Mouse (Mus musculus): Measurements from ENCODE around the gene Mmel1. TPM values are rescaled to one million over a fixed set of nuclear protein-coding genes. Genes with fewer than 3 reads are reported as not detected.

The Mmel1 gene
- polyA plus RNA-seq, 2 experiments from 2014 or later = not detected

DNA sequence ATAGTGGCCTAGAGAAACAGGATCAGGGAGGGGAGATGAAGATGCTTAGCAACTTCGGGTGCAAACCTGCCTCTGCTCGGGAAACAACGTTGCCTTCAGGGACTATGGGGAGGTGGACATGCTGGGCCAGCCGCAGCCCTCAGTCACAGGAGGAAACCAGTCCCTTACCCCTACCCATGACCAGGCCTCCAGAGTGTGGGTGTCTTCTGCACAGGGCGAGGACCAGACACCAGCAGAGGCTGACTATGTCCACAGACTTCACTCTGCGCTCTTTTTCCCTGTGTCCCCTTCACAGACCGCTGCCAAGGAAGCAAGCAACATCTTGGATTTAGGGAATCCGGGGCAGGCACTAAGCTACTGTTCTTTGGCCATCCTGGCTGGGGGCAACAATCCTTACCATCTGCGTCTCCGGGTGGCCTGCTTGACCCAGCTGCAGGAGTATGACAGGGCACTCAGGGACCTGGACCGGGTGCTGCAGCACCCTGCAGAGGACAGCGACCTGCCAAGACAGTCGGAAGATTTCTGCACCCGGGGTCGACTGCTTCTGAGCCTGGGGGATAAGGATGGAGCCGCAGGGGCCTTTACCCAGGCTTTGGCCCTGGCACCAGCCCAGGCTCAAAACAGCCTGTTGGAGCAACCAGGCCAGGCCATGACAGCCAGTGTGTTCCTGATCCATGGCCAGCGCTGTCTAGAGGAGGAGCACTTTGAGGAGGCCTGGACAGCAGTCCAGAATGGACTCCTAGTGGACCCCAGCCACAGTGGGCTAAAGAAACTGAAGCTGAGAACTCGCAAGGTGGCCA is 4.2 kb upstream of the Mmel1 start:
- ATAC-seq = no peak

DNA sequence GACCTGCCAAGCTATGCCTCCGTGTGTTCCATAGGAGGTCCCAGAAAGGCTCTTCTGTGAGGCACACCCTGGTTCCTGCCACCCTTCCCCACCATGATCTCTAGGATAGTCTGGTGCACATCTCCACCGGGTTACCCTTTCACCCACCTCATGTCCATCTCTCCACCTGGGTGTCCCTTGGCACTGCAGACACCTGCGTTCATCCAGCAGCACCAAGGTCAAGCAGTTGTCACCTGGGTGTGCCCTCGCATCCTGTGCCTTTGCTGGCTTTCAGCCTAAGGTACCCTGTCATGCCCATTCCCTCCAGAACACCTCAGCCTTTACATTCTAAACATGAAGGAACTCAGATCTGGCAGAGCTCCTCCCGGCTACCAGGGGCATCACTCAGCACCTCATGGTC is 3.0 kb upstream of the Mmel1 start:
- no peak for ATAC-seq

DNA sequence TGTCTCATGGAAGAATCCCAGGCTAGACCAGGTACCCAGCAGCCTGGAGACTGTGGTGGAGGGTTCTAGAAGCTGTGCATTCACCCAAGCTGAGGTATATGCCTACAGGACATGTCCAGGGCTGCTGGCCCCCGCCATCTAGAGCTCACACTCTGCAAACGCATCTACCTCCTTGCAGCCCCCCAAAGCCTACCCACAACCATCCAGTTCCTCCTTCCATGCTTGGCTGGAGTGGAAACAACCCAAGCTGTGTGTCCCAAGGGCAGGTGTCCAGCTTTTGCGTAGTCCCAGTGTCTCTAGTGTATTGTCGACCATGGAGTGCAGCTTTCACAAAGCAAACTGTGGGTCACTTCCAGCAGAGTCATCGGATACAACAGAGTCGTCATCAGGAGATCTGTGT is 2.1 kb upstream of the Mmel1 start:
- ATAC-seq = no peak

GRCm38 (mm10) chr4:154870721-154871120 is 1.3 kb downstream of the Mmel1 start:
- no peak for ATAC-seq

- ATAC-seq = no peak
Observed at GRCm38 (mm10) chr4:154871757-154872251, 2.4 kb downstream of the Mmel1 start.

GRCm38 (mm10) chr4:154873186-154873585 is 3.8 kb downstream of the Mmel1 start:
- no peak for ATAC-seq

DNA sequence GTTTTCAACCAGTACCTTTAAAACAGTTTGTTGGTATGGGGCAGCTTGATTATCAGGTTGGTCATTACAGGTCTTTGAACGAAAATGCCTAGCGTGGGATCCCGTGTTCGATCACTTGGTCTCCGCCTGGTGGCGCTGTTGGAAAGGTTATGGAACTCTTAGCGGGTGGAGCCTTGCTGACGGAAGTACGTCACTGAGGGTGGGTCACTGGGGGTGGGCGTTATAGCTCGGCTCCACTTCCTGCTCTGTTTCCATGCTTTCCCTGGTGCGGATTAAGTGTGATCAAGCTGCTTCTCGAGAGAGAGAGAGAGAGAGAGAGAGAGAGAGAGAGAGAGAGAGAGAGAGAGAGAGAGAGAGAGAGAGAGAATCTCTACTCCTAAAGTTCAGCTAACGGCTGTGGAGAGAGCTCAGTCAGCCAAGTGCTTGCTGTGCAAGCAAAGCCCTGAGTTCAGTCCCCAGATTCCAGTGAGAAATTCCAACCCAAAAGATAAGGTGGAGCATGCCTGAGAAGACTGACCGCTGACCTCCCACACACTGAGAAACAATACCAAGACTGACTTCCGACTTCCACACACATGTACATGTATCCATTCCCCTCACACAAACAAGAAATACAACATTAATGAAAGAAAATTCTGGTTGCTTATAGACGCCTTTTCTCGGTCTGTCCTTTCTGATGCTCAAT is 8.6 kb downstream of the Mmel1 start:
- ATAC-seq = peak; percentile 99

DNA sequence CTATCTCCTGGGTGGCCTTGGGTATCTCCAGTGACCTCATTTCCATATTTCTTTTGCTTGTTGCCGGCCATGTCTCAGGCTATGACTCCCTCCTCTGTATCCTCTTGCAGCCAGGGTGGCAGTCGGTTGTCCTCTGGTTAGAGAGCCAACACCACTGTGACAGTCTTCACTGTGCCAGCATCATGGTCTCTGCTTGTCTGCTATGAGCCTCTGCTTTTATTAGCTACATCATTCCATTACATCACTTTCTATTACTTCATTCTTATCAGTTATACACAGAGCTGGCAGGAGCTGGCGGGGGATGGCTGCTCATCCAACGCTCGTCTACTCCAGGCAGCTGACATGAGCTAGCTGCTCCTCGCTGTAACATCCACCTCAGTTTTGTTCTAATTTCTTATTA is 11.3 kb downstream of the Mmel1 start:
- no peak for ATAC-seq

DNA sequence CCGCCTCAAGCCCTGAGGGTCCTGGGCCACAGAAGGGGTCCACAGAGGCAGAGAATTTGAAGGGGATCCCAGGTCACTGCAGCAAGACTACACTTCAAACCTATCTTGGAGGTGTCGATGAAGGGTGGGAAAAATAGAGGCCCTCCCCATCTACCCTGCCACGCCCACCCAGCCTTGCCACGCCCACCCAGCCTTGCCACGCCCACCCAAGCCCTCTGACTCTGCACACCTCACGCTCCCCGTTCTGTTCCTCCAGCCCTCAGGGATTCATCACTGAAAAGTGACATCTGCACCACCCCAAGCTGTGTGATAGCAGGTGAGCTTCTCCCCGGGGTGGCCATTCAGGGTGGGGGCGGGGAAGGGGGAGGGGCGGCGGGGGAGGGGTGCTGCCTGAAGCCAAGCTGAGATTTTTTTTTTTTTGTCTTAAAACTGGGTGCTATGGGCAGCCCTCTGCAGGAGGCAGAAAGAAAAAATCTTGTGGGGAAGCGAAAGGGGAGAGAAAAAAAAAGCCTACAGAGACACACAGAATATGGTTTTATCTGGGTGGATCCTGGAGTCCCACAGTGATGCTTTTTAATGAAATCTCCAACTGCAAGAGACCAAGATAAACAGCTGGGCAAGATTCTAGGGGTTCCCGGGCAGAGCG is 12.8 kb downstream of the Mmel1 start:
- ATAC-seq = no peak

- ATAC-seq = no peak
Observed at GRCm38 (mm10) chr4:154885416-154885815, 16.0 kb downstream of the Mmel1 start.

DNA sequence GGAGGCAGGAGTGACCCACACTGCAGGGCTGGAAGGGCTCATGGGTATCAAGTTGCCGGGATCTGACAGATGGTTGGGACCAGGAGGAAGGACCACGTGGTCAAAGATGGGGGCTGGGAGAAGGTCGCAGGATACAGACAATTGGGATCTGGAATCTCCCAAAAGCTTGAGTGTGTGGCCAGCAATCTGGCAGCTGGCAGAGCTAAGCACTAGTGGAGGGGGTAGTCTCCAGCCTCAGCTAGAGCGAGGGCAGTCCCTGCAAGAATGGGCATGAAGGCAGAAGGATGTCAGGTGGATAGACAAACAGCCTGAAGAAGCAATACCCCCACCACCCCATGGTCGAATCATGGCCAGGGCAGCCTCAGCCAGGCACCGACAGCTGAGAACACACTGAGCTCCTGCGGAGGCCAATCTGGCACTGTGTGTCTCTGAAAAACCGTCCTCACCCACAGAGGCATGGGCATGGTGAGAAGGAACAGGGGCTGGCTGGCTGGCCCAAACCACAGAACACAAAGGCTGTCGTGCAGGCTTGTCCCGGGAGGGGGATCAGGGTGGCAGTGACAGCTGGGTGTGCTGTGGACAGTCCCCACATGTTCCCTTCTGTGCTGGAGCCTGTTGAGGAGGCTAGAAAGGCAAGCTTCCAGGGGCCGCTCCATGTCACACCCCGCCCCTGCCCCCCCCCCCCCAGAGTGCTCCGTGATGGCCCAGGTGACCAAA is 17.6 kb downstream of the Mmel1 start:
- ATAC-seq = no peak

DNA sequence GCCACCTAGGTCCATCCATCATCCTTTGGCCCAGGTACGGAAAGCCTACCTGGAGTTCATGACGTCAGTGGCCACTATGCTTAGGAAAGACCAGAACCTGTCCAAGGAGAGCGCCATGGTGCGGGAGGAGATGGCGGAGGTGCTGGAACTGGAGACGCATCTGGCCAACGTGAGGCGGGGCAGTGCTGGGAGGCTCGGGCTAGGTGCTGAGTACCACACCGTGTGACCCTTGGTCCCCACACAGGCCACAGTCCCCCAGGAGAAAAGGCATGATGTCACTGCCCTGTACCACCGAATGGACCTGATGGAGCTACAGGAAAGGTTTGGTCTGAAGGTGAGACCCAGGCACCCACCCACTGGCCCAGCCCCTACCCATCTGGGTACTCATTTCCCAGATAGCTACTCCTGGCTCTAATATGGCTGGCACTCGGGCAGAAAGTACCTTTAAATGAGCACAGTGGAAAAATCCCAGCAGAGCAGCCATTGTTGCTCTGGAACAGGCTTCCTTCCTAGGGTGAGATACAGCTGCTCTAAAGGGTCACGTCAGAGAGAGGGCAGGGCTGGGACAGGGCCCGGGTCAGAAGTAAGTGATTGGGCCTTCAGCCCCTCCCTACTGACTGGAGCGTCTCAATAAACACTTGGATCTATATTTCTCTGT is 18.3 kb downstream of the Mmel1 start:
- ATAC-seq = no peak

DNA sequence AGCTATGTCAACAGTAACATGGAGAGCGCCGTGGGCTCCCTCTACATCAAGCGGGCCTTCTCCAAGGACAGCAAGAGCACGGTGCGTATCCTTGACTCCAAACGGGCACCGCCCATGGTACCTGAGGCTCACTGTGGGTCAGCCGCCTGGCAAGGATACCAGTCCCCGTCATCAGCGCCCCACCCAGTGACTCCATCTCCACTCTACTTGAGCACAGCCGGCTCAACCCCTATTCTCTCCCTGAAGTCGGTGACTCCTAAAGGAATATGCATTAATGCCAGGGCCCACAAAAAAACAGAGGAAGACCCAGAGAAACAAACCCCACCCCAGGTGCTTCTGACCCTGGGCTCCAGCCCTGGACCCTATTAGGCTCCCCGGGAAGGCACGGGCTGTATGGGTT is 21.5 kb downstream of the Mmel1 start:
- no peak for ATAC-seq

DNA sequence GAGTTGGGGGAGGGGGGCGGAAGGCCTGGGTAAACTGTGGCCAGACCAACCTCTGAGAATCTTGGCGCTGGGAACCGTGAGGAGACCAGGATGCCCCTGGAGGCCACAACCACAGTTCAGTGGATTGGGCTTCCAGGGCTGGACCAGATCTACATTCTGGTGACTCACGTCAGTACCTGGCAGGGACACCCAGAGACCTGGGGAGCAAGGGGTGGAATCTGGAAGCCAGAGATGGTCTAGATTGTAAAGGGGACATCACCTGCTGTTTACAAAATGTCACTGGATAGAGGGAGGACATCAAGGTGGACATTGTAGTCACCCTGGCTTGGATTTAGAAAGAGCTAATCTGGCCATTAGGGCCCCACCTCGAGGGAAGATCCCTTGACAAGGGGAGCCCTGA is 26.2 kb downstream of the Mmel1 start:
- no peak for ATAC-seq

DNA sequence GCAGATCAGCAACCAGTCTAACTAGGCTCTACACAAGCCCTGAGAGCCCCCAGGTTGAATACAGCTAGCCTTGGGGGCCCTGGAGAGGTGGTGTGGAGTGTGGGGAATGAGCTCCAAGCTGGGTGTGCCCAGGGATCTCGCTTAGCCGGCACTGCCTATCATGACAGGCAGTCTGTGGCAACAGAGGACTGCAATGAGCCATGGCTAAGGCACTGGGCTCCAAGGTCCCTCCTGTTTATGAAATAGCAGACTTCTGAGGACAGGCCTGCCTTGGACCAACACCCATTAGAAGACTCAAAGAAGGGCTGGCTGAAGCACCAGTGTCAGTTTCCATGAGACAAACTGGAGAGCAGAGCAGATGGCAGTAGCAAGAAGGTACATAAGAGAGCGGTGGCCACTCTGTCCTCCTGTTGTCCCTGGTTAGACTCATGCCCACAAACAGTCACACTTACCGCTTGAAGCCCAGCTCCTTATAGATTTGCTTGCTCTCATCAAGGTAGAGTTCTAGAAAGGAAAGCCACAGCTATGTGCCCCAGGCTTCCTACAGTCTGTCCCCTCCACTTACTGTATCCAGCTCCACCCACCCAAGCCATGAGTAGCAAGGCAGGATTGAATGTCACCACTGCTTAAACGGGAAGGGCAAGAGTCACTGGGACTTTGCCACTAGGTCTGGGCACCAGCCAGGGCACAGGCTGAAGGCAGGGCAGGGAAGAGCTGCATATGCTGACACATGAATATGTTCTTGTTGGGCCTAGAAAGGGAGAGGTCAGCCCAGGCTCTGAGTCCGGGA is 28.5 kb downstream of the Mmel1 start:
- ATAC-seq = no peak

DNA sequence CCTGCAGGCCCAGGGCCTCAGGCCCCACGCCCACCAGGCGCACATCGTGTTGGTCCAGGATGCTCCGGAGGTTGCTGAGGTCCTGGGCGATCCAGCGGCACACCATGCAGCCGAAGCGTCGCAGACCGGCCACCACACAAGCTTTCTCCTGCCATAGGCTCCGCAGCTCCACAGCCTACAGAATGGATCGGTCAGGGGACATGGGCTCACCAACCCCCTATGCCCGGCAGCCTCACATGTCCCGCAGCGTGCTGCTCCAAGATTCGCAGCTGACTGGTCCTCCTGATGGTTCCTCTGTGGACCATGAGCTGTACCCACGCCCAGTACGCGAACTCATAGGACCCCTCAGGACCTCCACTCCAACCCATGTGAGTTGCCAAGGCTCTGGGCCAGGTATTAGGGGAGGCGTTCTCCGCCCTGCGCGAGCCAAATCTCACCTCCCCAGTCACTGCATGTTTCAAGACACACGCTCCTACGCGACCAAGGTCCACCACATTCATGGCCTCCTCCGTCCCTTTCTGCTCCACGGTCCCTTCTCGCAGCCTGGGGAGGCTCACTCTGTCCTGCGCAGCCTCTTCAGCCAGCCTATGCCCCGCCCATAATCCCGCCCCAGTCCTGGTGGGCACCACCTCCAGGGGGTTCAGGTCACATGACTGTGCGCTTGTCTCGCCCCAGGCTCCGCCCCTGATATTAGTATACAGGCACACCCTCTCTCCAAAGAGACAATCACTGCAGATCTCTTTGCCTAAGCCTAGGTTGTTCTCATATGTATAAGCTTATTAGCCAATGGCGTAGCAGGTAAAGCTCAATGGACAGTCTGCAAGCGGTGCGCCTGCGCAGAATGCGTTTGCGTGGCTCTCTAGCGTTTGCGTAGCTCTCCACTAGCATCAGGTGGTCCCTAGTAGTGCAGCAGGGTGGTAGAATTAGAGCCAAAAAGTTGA is 29.4 kb downstream of the Mmel1 start, which contains the start of gene Fam213b:
Fam213b (minus strand) TSS at position 630 of the 941 bp plus-strand sequence.
- ATAC-seq = peak; percentile 84

DNA sequence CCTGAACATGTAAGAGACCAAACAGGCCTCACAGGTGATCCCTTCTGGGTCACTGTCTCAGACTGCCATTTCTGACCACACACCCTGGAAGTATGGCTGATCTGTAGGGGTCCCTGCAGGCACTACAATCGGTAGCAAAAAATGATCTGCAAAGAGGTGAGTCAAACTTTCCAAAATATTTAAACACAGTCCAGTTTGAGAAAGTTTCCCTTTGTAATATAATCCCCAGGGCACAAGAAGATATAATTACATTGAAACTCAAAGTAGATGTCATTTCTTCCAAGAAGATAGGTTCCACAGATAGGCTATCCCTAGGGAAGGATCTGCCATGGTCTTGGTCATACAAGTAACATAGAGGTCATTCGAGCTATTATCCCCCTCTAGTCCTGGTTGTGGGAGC is 33.0 kb downstream of the Mmel1 start:
- no peak for ATAC-seq

DNA sequence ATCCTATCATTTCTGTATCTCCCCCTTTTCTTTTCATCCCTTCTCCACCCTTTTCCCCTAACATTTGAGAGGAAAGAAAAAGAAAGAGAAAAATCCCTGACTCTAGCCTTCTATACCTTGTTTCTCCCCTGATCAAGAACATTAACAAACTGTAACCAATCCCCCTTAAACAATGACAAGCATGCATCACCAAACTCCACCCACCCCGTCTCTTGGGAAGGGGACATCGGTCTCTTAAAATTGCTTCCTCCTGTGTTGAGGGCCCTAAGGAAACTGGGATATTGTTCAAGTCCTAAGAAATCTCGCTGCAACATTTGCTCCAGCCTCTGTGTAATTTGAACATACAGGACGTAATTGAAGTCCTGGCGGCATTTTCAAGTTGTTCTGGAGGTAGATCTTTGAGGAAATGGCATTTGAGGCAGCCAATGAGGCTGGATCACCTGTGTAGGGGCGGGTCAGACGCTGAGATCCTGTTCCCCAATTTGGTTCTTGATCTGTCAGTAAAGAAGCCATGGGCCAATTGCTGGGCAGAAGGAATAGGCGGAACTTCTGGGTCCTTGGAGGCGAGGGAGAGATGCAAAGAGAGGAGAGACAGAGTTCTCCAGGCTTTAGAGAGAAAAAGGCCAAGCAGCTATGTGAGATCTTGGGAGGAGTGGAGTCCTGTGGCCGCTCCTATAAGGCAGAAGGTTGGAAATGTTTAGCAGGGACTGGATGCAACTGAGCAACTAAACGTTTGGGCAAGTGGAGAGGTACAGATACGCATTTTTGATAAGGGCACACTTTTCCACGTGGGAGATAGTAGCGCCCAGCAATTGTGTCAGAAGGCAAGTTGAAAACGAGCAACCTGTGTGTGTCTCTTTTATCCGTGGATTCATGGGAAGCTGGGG is 35.0 kb downstream of the Mmel1 start:
- ATAC-seq = peak; percentile 98

DNA sequence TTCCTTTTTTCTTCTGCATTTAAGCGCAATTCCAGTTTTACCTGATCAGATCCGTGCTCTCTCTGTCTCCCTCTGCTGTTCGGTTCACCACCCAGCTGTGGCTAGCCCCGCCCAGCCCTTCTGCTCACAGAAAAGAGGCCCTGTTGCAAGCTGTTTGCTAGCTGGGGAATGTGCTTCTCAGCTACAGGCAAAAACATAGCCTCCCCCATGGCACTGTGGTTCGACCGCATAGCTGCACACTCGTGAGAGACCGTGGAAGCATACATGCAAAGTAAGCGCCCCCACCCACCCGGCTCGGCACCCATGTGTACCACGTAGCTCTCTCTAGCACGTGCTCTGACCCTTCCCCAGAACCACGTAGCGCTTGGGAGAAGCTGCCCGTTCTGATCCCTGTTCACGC is 38.4 kb downstream of the Mmel1 start:
- peak; percentile 40 for ATAC-seq
